Mouse (Mus musculus) cerebellum, adult 2 months (tissue): Measurements from ENCODE around the gene Tcp10c. TPM values are rescaled to one million over a fixed set of nuclear protein-coding genes. Genes with fewer than 3 reads are reported as not detected.
"Not testable (repeated sequence)": the region's sequence is repeated elsewhere in the genome, so short reads cannot be mapped to it uniquely, and the experiment has no call there.

Experiments
- DNase-seq, 2 experiments: peaks; one replicate each; pipeline ENCODE4 v3.0.0; 2021
- H3K27ac ChIP-seq: fragments of 200-500 bp; 2 replicates; pipeline ENCODE4 v1.5.1; 2012; ENCODE audit warnings: low read length, control low read depth, inconsistent platforms; ENCODE audit not compliant: insufficient read depth
- H3K27me3 ChIP-seq: fragments of 200-500 bp; 2 replicates; pipeline ENCODE4 v1.6.1; 2012; ENCODE audit warnings: inconsistent platforms, mild to moderate bottlenecking, low read length, moderate library complexity; ENCODE audit not compliant: control insufficient read depth, insufficient read depth
- H3K4me1 ChIP-seq: fragments of 200-500 bp; 2 replicates; pipeline ENCODE4 v1.6.1; 2011; ENCODE audit warnings: low read length; ENCODE audit not compliant: control insufficient read depth, insufficient read depth
- H3K4me3 ChIP-seq: fragments of 200-500 bp; replicated peaks from 2 replicates; pipeline ENCODE3; 2011; ENCODE audit warnings: mild to moderate bottlenecking, low read depth, low read length, control low read depth; ENCODE audit not compliant: insufficient read depth
- WGBS: fragments of 180-500 bp; shearing (Covaris S2); methylation state at CpG from one replicate; pipeline ENCODE4 v1.1.7; 2018; 5-methylcytosine and 5-hydroxymethylcytosine counted together
- polyA plus RNA-seq: library from polyadenylated mRNA; depleted of rRNA; stranded (reverse); fragments of >200 nt; gene quantifications from 2 replicates; pipeline ENCODE4 v1.2.3, GENCODE M21; 2012

Gene Tcp10c
- polyA plus RNA-seq, 1 experiment = not detected

GRCm38 (mm10) chr17:13353249-13353648 is 1.1 kb upstream of the Tcp10c start:
- not testable (repeated sequence) for DNase-seq, H3K4me3 ChIP-seq, H3K27ac ChIP-seq, H3K4me1 ChIP-seq, H3K27me3 ChIP-seq
- 84% methylated on average over 8 of the region's 8 CpGs for WGBS

- H3K4me1 ChIP-seq, DNase-seq, H3K27ac ChIP-seq, H3K4me3 ChIP-seq, H3K27me3 ChIP-seq: not testable (repeated sequence)
- 84% methylated on average over 2 of the region's 2 CpGs for WGBS
Observed at GRCm38 (mm10) chr17:13362489-13362888, 8.1 kb downstream of the Tcp10c start.

GRCm38 (mm10) chr17:13363773-13364172 is 9.4 kb downstream of the Tcp10c start:
- not testable (repeated sequence) for H3K4me3 ChIP-seq, H3K27ac ChIP-seq, DNase-seq, H3K27me3 ChIP-seq, H3K4me1 ChIP-seq
- 76% methylated on average over 5 of the region's 5 CpGs for WGBS

- not testable (repeated sequence) for H3K4me3 ChIP-seq, H3K27ac ChIP-seq, H3K27me3 ChIP-seq, H3K4me1 ChIP-seq, DNase-seq
- 80% methylated on average over 9 of the region's 9 CpGs for WGBS
Observed at GRCm38 (mm10) chr17:13364196-13364595, 9.8 kb downstream of the Tcp10c start.

- H3K27ac ChIP-seq, H3K4me3 ChIP-seq, H3K4me1 ChIP-seq, DNase-seq, H3K27me3 ChIP-seq: not testable (repeated sequence)
- WGBS = 92% methylated on average over 9 of the region's 9 CpGs
Observed at GRCm38 (mm10) chr17:13367181-13367580, 12.8 kb downstream of the Tcp10c start.

GRCm38 (mm10) chr17:13368658-13369057 is 14.3 kb downstream of the Tcp10c start:
- not testable (repeated sequence) for H3K27ac ChIP-seq, DNase-seq, H3K4me3 ChIP-seq, H3K4me1 ChIP-seq, H3K27me3 ChIP-seq
- WGBS = 72% methylated on average over 7 of the region's 7 CpGs

- H3K4me3 ChIP-seq, DNase-seq, H3K27me3 ChIP-seq, H3K4me1 ChIP-seq, H3K27ac ChIP-seq: not testable (repeated sequence)
- WGBS = 62% methylated on average over 6 of the region's 6 CpGs
Observed at GRCm38 (mm10) chr17:13370746-13371145, 16.4 kb downstream of the Tcp10c start.

GRCm38 (mm10) chr17:13378341-13378740 is 24.0 kb downstream of the Tcp10c start:
- not testable (repeated sequence) for H3K4me1 ChIP-seq, H3K4me3 ChIP-seq, H3K27me3 ChIP-seq, DNase-seq, H3K27ac ChIP-seq
- 81% methylated on average over 3 of the region's 3 CpGs for WGBS

GRCm38 (mm10) chr17:13379951-13380615 is 25.7 kb downstream of the Tcp10c start:
- not testable (repeated sequence) for H3K4me3 ChIP-seq, H3K27ac ChIP-seq, H3K4me1 ChIP-seq, H3K27me3 ChIP-seq, DNase-seq
- WGBS = 70% methylated on average over 7 of the region's 7 CpGs

GRCm38 (mm10) chr17:13381286-13381685 is 26.9 kb downstream of the Tcp10c start:
- DNase-seq, H3K4me3 ChIP-seq, H3K27ac ChIP-seq, H3K4me1 ChIP-seq, H3K27me3 ChIP-seq: not testable (repeated sequence)
- WGBS = 92% methylated on average over 2 of the region's 2 CpGs

- not testable (repeated sequence) for H3K27ac ChIP-seq, DNase-seq, H3K4me3 ChIP-seq, H3K27me3 ChIP-seq, H3K4me1 ChIP-seq
- WGBS = 84% methylated on average over 1 of the region's 4 CpGs
Observed at GRCm38 (mm10) chr17:13391020-13391419, 36.6 kb downstream of the Tcp10c start.

GRCm38 (mm10) chr17:13399961-13400360 is 45.6 kb downstream of the Tcp10c start:
- not testable (repeated sequence) for H3K27me3 ChIP-seq, H3K4me3 ChIP-seq, H3K27ac ChIP-seq, DNase-seq, H3K4me1 ChIP-seq
- WGBS = 82% methylated on average over 4 of the region's 5 CpGs

- not testable (repeated sequence) for DNase-seq, H3K4me3 ChIP-seq, H3K27ac ChIP-seq
Observed at GRCm38 (mm10) chr17:13402118-13402517, 47.7 kb downstream of the Tcp10c start.

More at GRCm38 (mm10) chr17:13402118-13402517, 47.7 kb downstream of the Tcp10c start:
- H3K4me1 ChIP-seq, H3K27me3 ChIP-seq: not testable (repeated sequence)
